Mouse (Mus musculus): ENCODE results near the gene Ccng1.

Gene Ccng1

DNA sequence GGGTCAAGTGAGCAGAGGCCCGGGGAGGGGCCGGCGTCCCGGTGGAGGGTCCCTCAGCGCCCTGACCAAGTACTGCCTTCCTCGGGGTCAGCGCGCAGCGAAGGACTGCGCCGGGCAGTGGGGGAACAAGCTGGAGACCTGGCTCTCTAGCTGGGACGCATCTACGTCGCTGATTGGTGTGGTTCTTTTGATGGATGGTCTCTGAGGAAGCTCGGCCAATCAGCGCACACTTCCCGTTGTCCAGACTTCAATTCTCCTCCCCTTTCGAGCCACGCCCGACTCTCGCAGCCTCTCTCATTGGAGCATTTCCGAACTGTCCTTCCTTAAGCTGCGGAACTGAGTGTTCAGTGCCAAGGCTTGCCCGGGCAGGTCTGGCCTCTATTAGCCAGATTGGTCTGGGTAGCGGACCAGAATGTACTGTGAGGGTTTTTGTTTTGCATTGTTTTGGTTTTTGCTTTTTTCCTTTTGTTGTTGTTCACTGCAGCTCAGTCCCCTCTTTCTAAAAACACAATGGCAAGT, at the start of gene Ccng1:
TSS of gene Ccng1 (minus strand) at position 203 of the 519 bp plus-strand sequence.
- DNase-seq (ENCODE audit: low read depth, low spot score) = peak; percentile 85

DNA sequence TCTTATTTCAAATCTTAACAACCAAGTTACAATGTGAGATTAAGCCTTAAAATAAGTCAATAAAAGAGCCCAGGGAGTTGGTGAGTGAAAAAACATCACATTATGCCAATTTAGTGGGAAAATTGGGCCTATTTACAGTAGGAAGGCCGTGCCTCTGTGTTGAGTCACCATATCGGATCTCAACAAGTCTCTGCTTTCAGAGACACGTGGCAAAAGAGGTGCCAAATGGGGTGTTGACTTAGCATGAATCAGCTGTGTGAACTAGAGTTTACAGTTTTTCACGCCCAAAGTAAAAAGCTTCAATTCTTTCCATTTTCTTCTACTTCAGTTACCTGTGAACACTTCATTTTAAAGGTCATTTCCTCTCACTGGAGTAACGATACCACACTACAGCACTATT, 35.2 kb upstream of the Ccng1 start:
- no peak for DNase-seq (ENCODE audit: low read depth, low spot score)

DNA sequence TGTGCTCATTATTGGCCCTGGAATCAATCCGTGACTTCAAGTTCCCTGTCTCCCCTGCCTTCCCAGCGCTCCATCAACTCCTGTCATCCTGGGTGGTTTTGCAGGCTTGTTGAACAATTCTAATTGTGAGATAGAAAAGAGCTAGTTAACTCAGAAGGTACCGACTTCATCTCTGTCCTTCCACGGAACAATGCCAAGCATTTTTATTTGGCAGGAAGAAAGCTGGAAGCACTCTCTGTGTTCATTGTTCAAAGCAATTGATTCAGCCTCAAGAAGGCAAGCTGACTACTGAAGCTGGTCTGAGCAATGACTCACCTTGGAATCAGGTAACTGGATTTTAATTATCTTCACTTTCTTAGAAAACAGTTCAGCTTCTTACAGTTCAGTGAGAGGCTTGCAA, 34.6 kb upstream of the Ccng1 start:
- DNase-seq (ENCODE audit: low read depth, low spot score) = no peak

- no peak for DNase-seq (ENCODE audit: low read depth, low spot score)
Observed at GRCm38 (mm10) chr11:40786900-40787299, 31.8 kb upstream of the Ccng1 start.

GRCm38 (mm10) chr11:40784326-40784725, 29.2 kb upstream of the Ccng1 start:
- DNase-seq (ENCODE audit: low read depth, low spot score) = no peak

DNA sequence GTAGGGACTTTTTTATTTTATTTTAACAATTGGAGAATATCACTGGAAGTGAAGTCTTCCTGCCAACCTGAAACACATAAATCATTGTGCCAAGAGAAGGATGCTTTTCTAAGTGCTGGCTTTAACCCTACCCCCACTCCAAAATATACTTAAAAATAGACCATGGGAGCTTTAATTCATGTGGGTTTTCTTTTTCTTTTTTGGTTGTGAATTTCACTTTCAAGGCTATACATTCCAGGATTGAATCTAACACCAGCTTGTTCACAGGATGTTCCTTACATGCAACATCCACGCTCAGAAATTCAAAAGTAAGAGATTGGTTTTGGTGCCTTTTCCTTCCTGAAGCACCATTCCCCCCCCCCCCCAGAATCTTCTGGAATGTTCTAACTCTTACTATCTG, 28.2 kb upstream of the Ccng1 start:
- DNase-seq (ENCODE audit: low read depth, low spot score) = no peak

GRCm38 (mm10) chr11:40781857-40782256, 26.7 kb upstream of the Ccng1 start:
- DNase-seq (ENCODE audit: low read depth, low spot score) = no peak

DNA sequence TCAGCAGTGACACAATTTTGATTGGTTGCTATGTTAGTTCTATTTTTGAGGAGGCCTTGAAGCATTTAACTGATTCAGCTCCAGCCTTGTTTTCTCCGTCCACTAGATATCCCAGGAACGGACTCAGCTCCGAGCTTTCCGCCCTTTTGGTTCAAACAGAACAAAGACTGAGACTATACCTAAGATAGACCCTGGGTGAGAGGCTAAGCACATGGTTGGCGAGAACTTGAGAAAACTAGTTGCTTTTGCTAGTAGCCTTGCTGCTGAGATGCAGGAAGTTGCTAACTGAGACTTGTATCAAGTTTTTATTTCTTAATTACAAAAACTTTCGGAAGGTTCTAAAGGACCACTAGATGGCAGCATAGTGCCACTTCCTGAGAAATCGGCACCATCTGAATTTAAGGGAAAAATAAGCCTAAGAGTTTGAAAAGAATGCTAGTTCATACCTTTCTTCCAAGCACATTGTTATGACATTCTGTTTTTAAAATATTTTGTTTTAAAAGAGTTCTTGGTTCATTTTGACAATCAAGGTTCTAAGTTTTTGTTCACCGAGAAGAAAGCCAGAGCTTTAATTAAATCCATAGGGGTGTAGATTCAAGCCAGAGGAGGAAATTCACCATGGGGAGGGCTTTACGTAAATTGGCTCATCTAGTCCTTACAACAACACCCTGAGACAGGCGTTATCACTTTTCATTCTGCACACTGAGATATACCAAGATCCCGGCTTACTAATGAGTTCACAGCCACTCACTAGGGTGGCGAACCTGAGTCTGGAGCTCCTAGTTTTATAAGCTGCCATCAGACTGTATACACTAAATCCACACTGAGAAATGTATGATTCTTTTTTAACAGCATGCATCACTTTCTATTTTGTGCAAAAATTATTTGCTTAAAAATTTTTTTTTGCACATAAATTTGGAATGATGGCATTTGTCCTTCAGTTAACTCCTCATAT, 20.5 kb upstream of the Ccng1 start:
- peak; percentile 50 for DNase-seq (ENCODE audit: low read depth, low spot score)

GRCm38 (mm10) chr11:40764690-40765089, 9.6 kb upstream of the Ccng1 start:
- DNase-seq (ENCODE audit: low read depth, low spot score) = no peak

DNA sequence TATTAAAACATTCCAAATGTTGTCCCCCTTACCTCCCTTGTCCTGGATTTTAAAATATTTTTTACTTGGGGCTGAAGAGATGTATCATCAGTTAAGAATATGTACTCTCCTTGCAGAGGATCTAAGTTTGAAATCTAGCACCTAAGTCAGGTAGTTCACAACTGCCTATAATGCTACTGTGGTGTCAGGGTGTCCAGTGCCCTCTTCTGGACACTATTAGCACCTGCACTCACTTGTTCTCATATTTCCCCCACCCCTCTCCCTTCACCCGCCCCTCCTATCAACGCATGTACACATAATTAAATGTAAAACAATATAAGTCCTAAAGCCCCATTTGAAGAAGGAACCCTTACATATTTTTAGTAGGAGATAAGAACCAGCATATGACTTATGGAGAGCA, 8.3 kb upstream of the Ccng1 start:
- DNase-seq (ENCODE audit: low read depth, low spot score) = peak; percentile 4

DNA sequence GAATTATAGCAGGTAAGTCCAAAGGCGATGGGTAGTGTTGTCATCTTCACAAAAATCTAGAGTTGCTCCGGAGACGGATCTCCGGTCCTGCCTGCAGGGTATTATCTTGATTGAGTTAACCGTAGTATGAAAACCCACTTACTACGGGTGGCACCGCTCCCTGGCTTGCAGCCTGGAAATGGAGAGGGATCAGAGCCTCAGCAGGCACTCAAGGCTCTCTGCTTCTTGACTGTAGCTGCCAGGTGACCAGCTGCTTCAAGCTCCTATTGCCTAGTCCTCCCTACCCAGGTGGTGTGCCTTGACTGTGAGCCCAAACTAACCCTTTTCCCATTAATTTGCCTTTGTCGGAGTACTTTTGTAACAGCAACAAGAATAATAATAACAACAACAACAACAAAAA, 4.8 kb upstream of the Ccng1 start:
- DNase-seq (ENCODE audit: low read depth, low spot score) = no peak

DNA sequence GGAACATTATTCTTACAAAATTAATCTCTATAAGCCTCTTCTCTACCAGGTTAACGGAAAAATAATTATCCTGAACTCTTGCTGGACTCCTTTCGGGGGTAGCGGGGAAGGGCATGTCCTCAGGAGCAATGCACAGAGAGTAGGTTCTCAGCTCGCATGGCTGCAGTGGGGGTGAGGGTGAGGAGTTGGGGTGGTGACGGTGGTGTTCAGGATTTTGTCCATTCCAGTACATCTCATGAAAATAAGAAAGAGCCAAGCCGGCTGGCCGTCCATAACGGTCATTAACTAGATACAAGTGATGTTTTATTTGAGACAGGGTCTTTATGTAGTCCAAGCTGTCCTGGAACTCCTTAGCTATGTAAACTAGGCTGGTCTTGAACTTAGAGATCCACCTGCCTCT, 857 bp upstream of the Ccng1 start:
- no peak for DNase-seq (ENCODE audit: low read depth, low spot score)

DNA sequence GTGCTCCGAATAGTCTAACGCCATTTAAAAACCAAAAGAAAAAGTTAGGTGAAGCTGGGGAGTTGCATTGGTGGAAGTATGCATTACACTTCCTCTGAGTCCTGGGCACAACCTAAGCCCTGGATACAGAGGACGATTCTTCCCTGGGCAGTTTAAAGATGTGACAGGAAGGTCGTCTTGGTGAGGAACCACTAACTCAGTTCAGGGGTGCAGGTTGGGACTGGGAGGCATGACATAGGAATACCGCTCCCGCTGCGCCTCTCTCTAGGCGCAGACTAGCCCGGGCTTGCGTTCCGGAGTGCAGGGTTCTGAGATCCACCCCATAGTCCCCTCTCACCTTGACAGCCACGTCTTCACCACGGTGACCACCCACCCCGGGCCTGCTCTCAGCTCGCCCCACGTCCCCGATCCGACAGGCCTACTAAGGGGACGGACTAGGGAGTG, 425 bp downstream of the Ccng1 start:
- DNase-seq (ENCODE audit: low read depth, low spot score) = no peak

GRCm38 (mm10) chr11:40753836-40754235, 1.3 kb downstream of the Ccng1 start:
- no peak for DNase-seq (ENCODE audit: low read depth, low spot score)

- DNase-seq (ENCODE audit: low read depth, low spot score) = no peak
Observed at GRCm38 (mm10) chr11:40747716-40748115, 7.4 kb downstream of the Ccng1 start.

- no peak for DNase-seq (ENCODE audit: low read depth, low spot score)
Observed at GRCm38 (mm10) chr11:40746361-40746760, 8.8 kb downstream of the Ccng1 start.

GRCm38 (mm10) chr11:40744348-40744747, 10.8 kb downstream of the Ccng1 start:
- no peak for DNase-seq (ENCODE audit: low read depth, low spot score)

GRCm38 (mm10) chr11:40741605-40742262, 13.4 kb downstream of the Ccng1 start:
- DNase-seq (ENCODE audit: low read depth, low spot score) = no peak

DNA sequence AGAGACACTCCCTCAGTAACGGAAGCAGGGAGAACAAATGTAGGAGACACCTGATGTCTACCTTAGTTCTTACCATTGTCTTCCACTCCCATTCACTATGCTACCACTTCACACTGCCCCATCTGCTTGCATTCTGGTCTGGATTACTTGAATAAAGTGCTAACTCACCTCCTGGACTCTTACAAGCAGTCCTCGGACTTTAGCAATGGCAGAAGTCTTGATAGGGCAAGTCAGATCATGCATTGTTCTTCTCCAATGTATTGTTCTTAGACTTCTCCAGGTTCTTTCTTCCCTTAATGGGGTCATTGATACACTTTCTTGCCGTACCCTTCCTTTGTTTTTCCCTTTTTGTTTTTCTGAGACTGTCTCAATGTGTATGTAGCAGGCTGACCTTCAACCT, 17.7 kb downstream of the Ccng1 start:
- no peak for DNase-seq (ENCODE audit: low read depth, low spot score)

GRCm38 (mm10) chr11:40734251-40734752, 20.8 kb downstream of the Ccng1 start:
- no peak for DNase-seq (ENCODE audit: low read depth, low spot score)

DNA sequence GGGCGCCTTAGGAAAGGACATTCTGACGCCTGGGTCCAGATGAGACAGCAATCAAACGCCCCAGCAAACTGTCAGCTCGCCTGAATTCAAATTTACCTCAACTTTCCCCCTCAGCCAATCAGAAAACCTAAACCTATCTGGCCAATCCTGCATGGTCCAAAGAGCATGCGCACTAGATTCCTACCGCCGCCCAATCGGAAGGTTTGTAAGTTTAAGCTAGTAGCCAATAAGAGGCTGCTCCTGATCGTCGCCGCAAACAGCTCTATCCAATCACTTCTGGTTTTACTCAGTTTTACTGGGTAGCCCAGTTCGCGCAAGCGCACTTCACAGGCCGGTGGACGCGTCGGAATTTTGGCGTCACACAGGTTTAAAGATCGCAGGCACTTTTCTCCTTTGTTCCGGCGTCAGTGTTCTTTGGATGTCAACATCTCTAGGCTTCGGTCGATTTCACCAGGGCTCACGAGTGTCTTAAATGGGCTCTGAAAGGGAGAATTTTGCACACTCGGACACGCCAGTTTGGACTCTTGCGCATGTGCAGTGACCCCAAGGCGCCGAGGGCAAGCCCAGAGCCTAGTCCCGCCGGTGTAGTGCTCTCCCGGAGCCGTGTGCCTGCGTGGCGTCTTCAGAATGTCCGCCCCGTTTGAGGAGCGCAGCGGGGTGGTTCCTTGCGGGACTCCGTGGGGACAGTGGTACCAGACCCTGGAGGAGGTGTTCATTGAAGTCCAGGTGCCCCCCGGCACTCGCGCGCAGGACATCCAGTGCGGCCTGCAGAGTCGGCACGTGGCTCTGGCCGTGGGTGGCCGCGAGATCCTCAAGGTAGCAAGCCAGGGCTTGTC, 21.6 kb downstream of the Ccng1 start, which contains the start of the genes Hmmr and Nudcd2:
TSS of gene Hmmr (minus strand) at position 84 of the 836 bp plus-strand sequence.
TSS of gene Nudcd2 (plus strand) at position 329 of the 836 bp plus-strand sequence.
- DNase-seq (ENCODE audit: low read depth, low spot score) = peak; percentile 97
